Mouse (Mus musculus): ENCODE data around the gene Zbtb8a. TPM values are rescaled to one million over a fixed set of nuclear protein-coding genes. Genes with fewer than 3 reads are reported as not detected.
"Not testable (repeated sequence)": the region's sequence is repeated elsewhere in the genome, so short reads cannot be mapped to it uniquely, and the experiment has no call there.

The Zbtb8a gene
- total RNA-seq, 2 experiments from 2014 or later, result 8.7 to 9.0 TPM

DNA sequence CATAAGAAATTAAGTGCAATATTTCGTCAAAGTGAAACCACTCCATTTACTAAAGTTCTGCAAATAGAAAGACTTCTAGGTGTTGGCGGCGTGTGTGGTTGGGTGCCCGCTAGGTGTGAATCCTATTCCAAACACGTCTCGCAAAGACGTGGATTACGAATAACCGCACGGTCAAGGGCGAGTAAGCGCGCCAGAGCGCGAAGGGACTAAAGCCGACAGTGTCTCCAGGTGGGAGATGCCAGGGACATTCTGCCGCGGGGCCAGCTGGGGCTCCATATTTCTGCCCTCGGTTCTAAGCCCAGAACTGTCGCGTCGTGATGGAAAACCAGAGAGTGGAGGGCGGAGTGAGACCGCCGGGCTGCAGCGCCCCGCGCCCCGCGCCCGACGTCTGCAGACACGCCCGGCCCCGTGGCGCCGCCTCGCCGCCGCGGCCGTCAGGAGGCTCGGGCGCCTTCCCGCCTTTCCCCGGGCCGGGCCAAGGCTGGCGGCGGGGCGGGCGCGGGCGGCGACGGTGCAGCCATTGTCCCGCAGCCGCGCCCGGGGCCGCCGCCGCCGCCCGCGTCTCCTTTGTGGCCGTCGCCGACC lies 863 bp downstream of the Zbtb8a start:
- DNase-seq, result peak; percentile 55

DNA sequence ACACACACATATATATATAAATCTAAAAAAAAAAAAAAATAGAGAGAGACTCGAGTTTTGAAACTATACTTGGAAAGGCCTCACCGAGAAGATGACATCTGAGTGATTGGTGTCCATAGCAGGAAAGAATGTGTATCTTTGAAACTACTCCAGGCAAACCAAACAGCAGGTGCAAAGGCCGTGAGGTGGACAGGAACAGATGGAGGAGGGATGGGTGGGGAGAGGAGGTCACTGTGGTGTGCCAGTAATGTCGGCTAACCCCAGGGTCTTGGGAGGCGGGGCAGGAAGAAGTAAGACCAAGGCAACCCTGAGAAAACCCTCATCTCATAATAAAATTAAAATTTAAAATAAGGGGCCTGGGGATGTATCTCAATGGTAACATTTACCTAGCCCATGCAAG lies 2.1 kb downstream of the Zbtb8a start:
- no peak for DNase-seq

DNA sequence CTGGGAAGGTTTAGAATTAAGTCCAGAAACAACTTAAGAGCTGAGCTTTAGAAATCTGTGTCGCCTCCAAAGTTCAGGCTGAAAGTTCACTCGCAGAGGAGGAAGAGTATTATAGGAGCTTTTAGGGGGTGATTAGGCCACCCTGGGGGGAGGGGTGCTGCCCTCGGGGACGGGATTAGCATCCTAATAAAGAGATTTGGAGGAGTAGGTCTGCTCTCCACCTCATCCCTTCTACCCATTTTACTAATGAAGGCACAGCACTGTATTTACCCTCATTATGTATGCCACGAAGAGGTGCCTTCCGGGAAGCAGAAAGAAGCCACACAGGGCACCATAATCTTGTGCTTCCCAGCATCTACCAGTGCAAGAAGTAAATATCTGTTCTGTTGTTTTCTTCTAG lies 2.9 kb downstream of the Zbtb8a start:
- no peak for DNase-seq

DNA sequence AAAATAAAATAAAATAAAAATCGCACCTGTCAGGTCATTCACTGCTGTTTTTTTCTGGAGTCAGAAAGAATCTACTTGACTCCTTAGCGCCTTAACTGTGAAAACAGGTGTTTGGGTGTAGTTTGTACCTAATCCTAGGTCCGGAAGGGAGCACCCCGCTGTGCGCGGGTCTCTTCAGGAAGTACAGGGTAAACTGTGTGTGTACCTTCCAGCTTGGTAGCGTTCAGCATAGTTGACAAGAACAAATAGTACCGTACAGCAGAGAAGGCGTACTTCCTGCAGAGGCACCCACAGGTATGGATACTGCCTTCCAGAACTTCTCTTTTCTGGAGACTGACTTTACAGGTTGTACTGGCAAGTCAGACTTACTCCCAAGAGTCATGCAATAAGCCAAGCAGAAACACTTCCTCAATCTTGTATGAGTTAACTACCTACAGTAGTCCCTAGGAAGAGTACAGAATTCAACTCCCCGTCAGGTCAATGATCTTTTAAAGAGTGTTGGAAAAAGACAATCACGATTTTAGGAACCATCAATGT lies 3.6 kb downstream of the Zbtb8a start:
- no peak for DNase-seq

DNA sequence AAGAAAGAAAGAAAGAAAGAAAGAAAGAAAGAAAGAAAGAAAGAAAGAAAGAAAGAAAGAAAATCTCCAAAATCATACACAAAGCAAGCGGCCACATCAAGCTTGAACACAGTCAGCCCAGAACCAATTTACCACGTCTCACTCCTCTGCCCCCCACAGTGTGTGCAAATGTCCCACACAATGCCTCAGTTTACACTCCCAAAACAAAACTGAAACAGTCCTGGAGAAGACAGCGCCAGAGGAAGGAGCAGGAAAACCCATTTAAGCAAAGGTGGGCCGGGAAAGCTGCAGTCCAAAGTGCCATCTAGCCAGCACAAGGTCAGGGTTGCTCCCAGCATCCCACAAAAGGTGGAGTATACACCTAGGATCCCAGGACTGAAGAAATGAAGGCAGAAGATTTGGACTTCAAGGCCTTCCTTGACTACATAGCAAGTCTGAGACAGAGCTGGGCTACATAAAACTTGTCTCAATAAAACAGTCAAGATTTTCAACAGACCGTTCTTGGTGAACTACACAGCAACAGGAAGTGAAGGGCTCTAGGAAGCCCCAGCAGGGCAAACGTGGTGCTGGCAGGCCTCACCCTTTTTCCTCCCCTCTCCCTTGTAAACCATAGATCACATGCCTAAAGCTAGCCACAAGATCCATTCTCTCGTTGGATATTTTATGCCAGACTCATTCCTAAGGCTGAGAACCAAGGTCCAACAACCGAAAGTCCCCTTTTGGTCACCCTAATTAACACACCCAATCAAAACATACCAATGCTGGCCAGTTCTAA lies 4.5 kb downstream of the Zbtb8a start:
- DNase-seq, result no peak

DNA sequence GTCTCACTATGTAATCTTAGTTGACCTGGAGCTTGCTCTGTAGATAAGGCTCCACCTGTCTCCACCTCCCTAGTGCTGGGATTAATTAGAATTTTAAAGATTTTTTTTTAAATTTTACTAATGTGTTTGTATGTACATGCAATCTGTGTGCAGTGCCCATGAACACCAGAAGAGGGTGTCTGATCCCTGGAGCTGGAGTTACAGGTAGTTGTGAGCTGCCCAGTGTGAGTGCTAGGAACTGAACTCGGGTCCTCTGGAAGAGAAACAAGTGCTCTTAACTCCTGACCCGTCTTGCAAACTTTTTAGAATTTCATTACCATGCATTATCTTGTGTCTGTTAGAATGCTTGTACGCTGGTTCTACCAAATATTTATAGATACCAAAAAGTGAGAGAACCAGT lies 6.5 kb downstream of the Zbtb8a start:
- no peak for DNase-seq

DNA sequence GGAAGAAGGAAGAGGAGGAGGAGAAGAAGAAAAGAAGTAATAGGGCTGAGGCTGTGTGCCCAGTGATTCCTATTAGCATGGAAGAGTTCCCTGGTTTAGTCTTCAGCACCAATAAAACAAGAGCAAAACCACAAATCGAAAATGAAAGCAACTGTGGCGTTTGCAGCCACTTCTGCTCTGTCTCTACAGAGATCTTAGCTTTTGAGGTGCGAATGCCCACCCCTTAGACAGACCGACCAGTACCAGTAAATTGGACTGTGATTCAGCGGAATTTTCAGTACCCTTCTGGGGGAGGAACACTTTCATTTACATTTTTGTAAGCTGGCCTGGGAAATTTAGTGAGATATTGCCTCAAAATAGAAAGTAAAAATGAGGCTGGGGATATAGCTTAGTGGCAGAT lies 12.7 kb downstream of the Zbtb8a start:
- no peak for DNase-seq

DNA sequence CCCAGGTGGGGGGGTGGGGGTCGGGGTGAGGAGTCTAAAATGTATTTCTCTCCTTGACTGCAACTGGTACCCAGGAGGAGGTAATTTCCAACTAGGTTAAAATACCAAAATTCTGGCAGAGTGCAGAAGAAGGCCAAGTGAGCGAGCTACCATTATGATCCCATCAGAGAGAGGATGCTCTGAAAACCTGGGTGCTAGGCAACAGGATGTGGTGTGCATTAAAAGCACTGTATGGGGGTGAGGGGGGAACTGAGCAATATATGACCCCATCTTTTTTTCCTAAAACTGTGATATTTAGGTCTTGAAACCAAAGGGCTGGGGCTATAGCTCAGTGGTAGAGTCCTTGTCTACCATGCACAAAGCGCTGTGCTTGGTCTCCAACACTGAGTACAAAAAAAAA lies 13.5 kb downstream of the Zbtb8a start:
- no peak for DNase-seq

DNA sequence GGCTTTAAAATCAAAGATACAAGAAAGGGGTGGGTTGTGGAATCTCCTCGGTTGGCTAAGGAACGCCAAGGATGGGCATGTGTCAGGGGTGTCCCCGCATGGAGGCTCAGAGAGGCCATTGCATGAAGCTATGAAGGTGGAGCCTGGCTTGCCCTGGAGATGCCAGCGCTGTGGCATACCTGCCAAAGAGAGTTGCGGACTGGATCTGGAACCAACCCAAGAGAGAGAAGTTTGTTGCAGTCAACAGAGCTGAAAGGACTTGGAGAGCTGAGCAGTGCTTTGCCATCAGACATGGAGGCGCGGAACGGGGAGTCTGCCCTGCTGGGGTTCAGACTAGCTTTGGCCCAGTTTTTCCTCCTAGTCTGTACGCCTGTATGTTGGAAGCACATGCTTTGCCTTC lies 14.5 kb downstream of the Zbtb8a start:
- DNase-seq, result peak; percentile 17

DNA sequence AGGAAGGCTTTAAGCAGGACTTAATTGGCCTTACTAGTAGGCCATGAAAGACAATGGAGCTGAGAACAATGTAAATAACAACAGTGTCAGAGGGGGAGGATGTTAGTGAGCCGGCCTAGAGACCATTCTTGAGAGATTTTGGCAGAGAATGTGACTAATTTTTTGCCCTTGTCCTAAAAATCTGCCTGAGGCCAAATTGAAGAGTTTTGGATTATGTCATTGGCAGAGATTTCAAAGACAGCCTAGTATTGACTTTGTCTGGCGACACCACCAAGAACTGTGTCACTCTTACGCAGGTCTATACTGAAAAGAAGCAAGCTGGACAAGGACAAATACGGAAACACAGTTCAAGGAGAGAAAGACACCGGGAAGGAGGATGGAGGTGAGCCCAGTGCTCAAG lies 15.1 kb downstream of the Zbtb8a start:
- no peak for DNase-seq

DNA sequence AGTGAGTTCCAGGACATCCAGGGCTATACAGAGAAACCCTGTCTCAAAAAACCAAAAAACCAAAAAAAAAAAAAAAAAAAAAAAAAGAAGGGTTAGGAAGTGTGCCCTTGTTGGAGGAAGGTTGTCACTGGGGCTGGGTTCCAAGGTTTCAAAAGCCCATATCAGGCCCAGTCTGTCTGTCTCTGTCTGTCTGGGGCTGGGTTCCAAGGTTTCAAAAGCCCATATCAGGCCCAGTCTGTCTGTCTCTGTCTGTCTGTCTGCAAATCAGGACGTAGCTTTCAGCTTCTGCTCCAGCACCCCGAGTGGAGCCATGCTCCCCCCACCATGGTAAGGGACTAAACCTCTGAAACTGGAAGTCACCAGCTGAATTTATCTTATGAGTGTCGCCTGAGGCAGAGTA lies 15.7 kb downstream of the Zbtb8a start:
- DNase-seq, result not testable (repeated sequence)

DNA sequence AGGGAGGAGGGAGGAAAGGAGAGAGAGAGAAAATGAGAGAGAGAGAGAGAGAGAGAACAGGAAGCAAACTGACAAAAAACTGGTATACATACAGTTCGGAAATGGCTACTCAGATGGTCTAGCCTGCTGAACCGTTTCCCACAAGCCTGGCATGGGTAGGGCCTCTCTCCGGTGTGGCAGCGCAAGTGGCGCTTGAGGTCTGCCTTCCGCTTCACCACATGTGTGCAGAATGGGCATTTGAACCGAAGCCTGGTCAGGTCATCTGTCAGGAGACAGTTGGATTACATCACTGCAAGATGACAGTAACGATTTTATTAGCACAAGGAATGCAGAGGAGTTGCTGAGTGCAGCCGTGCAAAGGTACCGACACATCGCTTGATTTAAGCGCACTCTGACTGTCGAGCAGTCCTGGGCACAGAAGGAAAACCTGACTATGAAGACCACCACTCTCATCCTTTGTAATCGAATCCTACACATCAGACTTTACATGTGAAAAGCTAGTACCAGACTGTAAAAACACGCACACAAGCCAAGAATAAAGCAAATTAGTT lies 20.2 kb downstream of the Zbtb8a start:
- no peak for DNase-seq

DNA sequence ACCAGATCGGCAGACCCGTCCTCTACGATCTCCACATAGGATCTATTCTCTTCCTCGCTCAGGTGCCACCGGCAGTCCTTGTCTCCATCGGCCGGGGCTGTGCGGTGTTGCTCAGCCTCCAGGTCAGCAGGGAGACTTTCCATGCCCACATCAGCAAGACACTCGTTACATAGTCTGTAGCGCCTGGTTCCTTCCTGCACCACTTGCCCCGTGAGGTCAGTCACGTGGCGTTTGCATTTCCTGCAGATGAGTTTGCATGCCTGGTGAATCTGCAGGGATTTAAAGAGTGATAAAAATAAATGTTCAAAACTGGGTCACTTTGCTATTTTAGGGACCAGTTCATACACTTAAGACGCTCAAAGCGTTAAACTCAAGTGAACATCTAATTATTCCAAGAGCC lies 23.7 kb downstream of the Zbtb8a start:
- DNase-seq, result no peak

DNA sequence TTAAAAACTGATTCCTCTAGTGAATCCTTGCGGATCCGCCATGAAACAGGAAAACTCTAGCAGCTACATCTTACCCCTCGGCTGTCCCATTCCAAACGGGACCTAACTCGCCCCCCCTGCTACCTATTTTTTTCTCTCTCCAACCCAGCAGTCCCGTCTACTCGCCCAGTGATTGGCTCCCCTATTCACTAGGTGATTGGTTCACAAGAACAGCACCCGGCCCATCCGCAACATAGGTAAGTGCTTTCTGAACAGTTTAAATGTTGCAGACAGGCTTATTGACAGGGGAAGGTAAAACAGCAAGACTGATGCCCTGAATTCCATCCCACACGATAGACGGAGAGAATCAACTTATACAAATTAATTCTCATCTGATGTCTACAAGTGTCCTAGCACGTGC lies 24.7 kb downstream of the Zbtb8a start:
- no peak for DNase-seq

DNA sequence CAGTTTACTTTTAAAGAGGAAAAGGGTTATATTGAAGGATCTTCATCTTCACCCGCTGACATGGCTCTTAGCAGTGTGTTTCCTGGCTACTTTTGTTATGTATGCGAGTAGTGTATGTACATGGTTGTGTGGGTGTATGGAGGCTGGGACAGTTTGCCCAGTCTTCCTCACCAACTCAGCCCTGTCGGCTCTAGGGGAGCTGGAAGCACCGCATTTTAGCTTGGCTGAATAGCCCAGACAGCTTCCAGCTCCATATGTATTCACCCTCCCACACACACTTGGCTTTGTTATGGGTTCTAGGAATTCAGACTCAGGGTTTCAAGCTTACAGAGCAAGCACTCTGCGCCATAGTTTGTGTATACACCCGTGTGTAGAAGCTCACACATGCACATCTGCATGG lies 26.8 kb downstream of the Zbtb8a start:
- no peak for DNase-seq

DNA sequence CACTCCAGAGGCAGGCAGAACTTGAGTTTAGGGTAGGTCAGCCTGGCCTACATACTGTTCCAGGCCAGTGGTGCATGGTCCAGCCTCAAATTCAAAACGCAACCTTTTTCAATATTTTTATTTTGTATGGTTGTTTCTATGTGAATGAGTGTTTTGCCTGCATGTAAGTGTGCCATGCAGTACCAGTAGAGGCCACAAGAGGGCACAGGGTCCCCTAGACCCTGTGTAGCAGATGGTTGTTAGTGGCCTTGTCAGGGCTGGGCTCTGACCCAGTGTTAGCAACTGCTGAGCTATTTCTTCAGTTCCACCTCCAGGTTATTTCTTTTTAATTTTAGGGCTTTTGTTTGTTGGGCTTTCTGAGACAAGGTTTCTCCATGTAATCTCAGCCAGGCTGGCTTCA lies 27.3 kb downstream of the Zbtb8a start:
- peak; percentile 86 for DNase-seq

DNA sequence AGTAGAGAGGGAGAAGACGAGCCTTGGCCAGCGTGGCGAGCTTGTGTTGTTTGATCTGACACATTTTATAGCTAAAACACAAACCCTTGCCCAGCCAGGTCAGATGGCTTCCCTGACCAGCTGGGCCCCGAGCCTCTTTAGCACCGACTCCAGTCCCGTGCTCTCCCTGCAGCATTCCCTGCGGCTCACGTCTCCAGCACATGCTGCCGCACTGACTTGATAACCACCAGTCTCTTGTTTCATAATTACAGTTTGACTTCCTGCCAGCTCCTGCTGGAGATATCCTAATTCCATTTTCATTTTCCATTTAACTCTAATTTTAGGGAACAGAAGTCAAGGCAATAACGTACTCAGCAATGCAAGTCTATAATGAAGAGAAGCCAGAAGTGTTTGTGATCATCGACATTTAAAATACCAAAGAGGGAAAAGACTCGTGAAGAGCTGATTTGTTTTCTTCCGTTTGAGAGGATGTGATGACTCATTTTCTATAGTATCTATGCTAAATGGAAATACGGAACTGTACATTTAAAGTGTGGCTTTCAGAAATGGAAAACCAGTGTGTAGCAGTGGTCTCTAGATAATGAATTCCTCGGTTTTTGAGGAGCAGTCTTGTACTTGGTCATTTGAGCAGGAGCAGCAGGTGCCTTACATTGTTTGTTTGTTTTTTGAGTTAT lies 31.3 kb downstream of the Zbtb8a start:
- DNase-seq, result peak; percentile 51

DNA sequence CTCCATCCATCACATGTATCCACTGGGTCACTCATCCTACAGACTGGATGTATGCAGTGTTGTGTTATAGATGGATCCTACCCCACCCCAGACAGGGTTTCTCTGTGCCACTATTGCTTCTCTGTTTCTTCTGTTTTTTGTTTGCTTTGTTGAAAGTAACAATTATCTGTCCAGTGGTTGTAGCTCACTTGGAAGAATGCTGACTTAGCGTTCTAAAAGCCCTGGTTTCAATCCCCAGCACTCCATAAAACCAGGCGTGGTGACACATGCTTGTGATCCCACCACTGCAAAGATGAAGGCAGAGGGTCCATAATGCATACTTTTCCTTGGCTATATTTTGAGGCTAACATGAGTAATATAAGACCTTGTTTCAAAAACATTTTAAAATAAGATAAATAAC lies 35.2 kb downstream of the Zbtb8a start:
- no peak for DNase-seq

DNA sequence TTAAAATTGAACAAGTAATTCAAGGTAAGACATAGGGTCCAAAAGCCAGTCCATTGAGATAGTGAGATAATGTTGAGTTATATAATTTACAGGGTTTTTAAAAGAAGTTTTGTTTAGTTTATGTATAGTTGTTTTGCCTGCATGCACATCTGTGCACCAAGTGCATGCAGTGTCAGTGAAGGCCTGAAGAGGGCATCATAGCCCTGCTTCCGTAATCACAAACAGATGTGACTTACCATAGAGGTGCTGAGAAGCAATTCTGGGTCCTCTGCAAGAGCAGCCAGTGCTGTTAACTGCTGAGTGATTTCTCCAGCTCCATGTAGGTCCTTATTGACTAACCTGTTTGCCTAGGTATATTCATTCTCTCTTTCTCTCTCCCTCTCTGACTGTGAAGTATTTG lies 36.0 kb downstream of the Zbtb8a start:
- no peak for DNase-seq

DNA sequence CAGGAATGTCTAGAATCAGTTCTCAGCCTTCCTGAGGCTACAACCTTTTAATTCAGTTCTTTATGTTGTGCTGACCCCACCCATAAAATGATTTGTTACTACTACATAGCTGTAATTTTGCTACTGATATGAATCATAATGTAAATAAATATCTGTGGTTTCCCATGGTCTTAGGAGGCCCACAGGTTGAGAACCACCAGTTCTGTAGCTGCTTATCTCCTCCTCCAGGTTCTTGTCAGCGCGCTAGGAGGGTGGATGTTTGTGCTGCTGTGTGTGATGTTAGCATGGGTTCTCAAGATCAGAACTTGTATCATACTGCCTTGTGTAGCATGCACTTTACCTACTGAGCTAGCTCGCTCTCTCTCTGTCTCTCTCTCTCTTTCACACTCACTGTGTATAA lies 38.2 kb downstream of the Zbtb8a start:
- no peak for DNase-seq

DNA sequence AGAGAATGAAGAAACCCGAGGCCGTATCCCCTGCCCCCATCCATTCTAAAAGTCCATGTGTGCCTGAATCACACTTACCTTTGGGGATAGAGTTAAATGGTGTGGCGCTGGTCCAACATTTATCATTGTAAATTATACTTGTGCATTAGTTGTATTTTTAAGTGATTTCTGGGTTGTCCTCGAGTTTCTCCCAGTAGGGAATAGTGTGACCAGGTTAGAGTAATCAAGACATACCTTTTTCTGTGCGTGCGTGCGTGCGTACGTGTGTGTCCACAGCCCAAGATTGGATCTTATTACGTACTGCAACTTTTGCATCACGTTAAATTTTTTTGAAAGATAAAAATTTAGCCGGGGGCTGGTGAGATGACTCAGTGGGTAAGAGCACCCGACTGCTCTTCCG lies 41.6 kb downstream of the Zbtb8a start:
- no peak for DNase-seq

DNA sequence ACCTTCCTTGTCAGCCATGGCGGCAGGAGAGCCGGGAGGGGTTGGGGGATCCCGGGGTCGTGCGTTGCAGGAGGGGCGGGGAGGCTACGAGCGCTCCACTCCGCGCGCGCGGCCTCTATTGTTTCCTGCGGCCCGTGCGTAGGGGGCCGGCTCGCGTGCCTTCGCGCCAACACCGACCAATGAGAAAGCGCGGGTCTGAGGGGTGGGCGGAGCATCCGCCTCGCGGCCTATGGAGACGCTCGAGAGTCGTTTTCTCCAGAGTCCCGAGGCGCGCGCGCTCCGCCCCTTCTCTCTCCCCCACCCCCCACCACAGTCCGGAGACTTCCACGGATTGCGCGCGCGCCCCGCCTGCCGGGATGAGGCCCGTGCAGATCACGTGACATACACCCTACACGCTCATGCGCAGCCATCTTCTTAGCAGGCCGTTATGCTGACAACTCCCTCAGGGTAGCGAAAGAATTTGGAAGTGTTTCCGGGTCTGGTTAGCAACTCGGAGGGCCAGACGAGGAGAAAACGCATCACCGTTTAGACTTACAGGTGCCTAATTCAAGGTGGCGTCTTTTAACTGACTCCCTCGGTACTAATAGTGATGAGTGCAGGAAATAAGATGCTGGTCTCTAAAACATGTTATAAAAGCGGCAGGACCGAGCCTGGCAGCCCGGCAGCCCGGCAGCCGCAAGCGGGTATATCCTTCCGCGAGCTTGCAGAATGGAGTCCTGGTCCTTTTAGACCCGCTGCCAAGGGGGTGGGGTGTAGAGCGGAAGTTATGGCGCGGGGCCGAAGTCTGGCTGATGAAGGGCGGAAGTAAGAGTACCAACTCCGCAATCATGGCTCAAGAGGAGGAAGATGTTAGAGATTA lies 42.5 kb downstream of the Zbtb8a start, which contains the start of the genes Rbbp4 and Zbtb8os:
Gene Rbbp4 (minus strand): TSS at position 155 of the 859 bp plus-strand sequence.
Gene Zbtb8os (plus strand): TSS at position 480 of the 859 bp plus-strand sequence.
- peak; percentile 97 for DNase-seq

Measured in heart, postnatal 4 days (tissue).